Mouse (Mus musculus) intestine, embryonic 15.5 days (tissue): ENCODE data around the gene Slc5a5. TPM values are rescaled to one million over a fixed set of nuclear protein-coding genes. Genes with fewer than 3 reads are reported as not detected.

Experiments used
- ATAC-seq: fragments of 200-750 bp; cut with Nextera tagmentation; 2 replicates; pipeline ENCODE4 v1.8.0; 2017; ENCODE audit warnings: moderate TSS enrichment, moderate library complexity
- H3K27ac ChIP-seq: fragments of 300-500 bp; sonication (generic); 2 replicates; pipeline ENCODE4 v1.5.1; 2015; ENCODE audit warnings: mild to moderate bottlenecking, inconsistent platforms
- H3K27me3 ChIP-seq: fragments of 300-500 bp; sonication (generic); replicated peaks from 2 replicates; pipeline ENCODE4 v1.6.1; 2015; ENCODE audit warnings: inconsistent platforms
- H3K36me3 ChIP-seq: fragments of 300-500 bp; sonication (generic); 2 replicates; pipeline ENCODE4 v1.6.1; 2015; ENCODE audit warnings: inconsistent platforms
- H3K4me1 ChIP-seq: fragments of 300-500 bp; sonication (generic); replicated peaks from 2 replicates; pipeline ENCODE4 v1.6.1; 2015; ENCODE audit warnings: inconsistent platforms
- H3K4me2 ChIP-seq: fragments of 300-500 bp; sonication (generic); replicated peaks from 2 replicates; pipeline ENCODE4 v1.6.1; 2015; ENCODE audit warnings: mild to moderate bottlenecking, inconsistent platforms
- H3K4me3 ChIP-seq: fragments of 300-500 bp; sonication (generic); replicated peaks from 2 replicates; pipeline ENCODE4 v1.5.1; 2015; ENCODE audit warnings: inconsistent platforms
- H3K9ac ChIP-seq: fragments of 300-500 bp; sonication (generic); 2 replicates; pipeline ENCODE4 v1.6.1; 2015; ENCODE audit warnings: inconsistent platforms
- H3K9me3 ChIP-seq: fragments of 300-500 bp; sonication (generic); 2 replicates; pipeline ENCODE4 v1.6.1; 2016; ENCODE audit warnings: inconsistent platforms
- WGBS: fragments of 180-500 bp; shearing (Covaris S2); methylation state at CpG from one replicate; pipeline ENCODE4 v1.1.7; 2015; 5-methylcytosine and 5-hydroxymethylcytosine counted together
- microRNA counts: library from miRNA; unstranded; fragments of <30 nt; microRNA quantifications from one replicate; lab custom pipeline; 2016
- polyA plus RNA-seq: library from polyadenylated mRNA; unstranded; fragments of >200 nt; fragmentation: Nextera tagmentation; extraction: Ambion mirVana; gene quantifications from 2 replicates; pipeline ENCODE4 v1.2.1, GENCODE M21; 2015

The Slc5a5 gene
- polyA plus RNA-seq, 1 experiment from 2014 or later, result 0.40 TPM

DNA sequence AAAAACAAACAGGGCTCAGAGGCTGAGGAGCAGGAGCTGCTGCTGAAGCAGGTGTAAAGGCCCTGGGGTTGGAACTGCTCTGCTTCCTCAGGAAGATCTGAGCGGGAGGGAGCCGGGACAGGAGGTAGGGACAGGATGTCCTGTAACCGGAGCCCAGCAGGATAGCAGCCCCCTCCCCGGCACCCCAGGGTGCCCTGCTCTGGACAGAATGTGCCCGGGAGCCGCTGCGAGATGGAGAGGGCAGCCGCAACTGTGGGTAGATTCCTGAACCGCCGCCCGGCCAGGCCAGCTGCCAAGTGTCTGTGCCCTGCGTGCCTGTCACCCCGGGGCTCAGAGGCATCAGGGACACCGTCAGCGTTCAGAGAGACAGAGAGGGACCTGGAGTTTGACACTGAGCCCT is 59.0 kb downstream of the Slc5a5 start:
- H3K9ac ChIP-seq, result 0 out of 2 replicates have a peak overlapping the region, but pooled peaks have one; percentile 3
- whole genome bisulfite sequencing, result 57% methylated on average over 15 of the region's 15 CpGs
- no peak overlapping the region for H3K27ac ChIP-seq

DNA sequence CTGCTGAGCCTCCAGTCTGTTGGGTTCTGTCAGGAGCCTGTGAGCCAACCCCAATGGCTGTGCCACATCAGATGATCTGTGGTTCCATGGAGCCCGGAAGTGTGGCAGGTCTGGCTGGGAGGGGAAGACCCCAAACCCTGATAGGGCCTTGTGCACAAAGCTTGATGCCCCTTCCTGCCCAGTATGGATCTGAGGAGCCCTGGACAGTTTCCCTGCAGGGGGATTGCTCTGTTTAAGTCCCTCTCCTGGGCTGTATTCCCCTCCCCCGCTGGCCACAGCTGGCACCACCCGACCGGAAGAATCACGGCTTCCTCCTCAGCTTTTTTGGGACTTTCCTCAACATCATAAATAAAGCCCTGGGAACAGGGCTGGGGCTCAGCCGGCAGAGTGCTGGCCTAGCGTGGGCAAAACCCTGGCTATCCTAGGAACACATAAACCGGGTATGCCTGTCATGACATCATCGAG is 59.5 kb downstream of the Slc5a5 start:
- no peak overlapping the region for H3K4me2 ChIP-seq
- no peaks in the 10 kb centered on the region for H3K27me3 ChIP-seq
- H3K27ac ChIP-seq, result no peak overlapping the region
- 42% methylated on average over 9 of the region's 9 CpGs for WGBS
- 0 out of 2 replicates have a peak overlapping the region, but pooled peaks have one; percentile 3 for H3K9ac ChIP-seq
- no peaks in the 10 kb centered on the region for H3K9me3 ChIP-seq
- ATAC-seq, result no peak
- peaks cover 7% of the 10 kb centered on the region; the same call in 1 of the 2 replicates for H3K4me1 ChIP-seq
- H3K4me3 ChIP-seq, result no peak overlapping the region
- H3K36me3 ChIP-seq, result peaks cover 2% of the 10 kb centered on the region

More for the DNA sequence above, 59.0 kb downstream of the Slc5a5 start:
- H3K4me2 ChIP-seq, result no peak overlapping the region
- ATAC-seq, result no peak
- peaks cover 2% of the 10 kb centered on the region for H3K36me3 ChIP-seq
- H3K4me3 ChIP-seq, result no peak overlapping the region
- H3K9me3 ChIP-seq, result no peaks in the 10 kb centered on the region
- no peaks in the 10 kb centered on the region for H3K27me3 ChIP-seq
- H3K4me1 ChIP-seq, result peaks cover 9% of the 10 kb centered on the region

MicroRNAs within 50 kb of the gene (microRNA counts, 519-probe panel; counts per million panel counts)
- 97.1 counts per million, percentile 29 among the panel's probes with 10 or more counts for microRNA mmu-miR-1969 (lab: Ali Mortazavi, UCI)

Other genes with a start within 250 kb of the Slc5a5 start
- 58.0 and 74.2 TPM in 2 replicates for gene Pgpep1, start 232.4 kb downstream of the Slc5a5 start, polyA plus RNA-seq
- 286 and 323 TPM in 2 replicates for gene Lsm4, start 219.5 kb downstream of the Slc5a5 start, polyA plus RNA-seq
- gene Jund, start 193.8 kb downstream of the Slc5a5 start, polyA plus RNA-seq, result 83.7 and 88.8 TPM in 2 replicates
- not detected in 2 replicates for gene Iqcn, start 189.3 kb downstream of the Slc5a5 start, polyA plus RNA-seq
- gene Gm3336, start 174.2 kb downstream of the Slc5a5 start, polyA plus RNA-seq, result 2.1 and 2.5 TPM in 2 replicates
- gene Pde4c, start 169.0 kb downstream of the Slc5a5 start, polyA plus RNA-seq, result 0.21 and 0.53 TPM in 2 replicates
- gene Rab3a, start 138.1 kb downstream of the Slc5a5 start, polyA plus RNA-seq, result 24.0 and 26.0 TPM in 2 replicates
- gene Mpv17l2, start 131.8 kb downstream of the Slc5a5 start, polyA plus RNA-seq, result 59.1 and 72.6 TPM in 2 replicates
- 53.1 and 55.3 TPM in 2 replicates for gene Pik3r2, start 116.0 kb downstream of the Slc5a5 start, polyA plus RNA-seq
- gene Mast3, start 87.7 kb downstream of the Slc5a5 start, polyA plus RNA-seq, result 13.2 and 16.8 TPM in 2 replicates
- gene Il12rb1, start 84.3 kb downstream of the Slc5a5 start, polyA plus RNA-seq, result 0.29 and 0.40 TPM in 2 replicates
- 7.5 TPM in 2 replicates for gene Arrdc2, start 53.0 kb downstream of the Slc5a5 start, polyA plus RNA-seq
- gene Kcnn1, start 29.5 kb downstream of the Slc5a5 start, polyA plus RNA-seq, result 2.0 TPM in 2 replicates
- 89.4 and 90.7 TPM in 2 replicates for gene Ccdc124, start 18.8 kb downstream of the Slc5a5 start, polyA plus RNA-seq
- gene Rpl18a, start 4.7 kb upstream of the Slc5a5 start, polyA plus RNA-seq, result 4,170 and 4,400 TPM in 2 replicates
- gene Map1s, start 13.2 kb upstream of the Slc5a5 start, polyA plus RNA-seq, result 36.7 and 38.6 TPM in 2 replicates